Mouse (Mus musculus) ES-E14 (cell line): ENCODE results near the gene Ccz1. TPM values are rescaled to one million over a fixed set of nuclear protein-coding genes. Genes with fewer than 3 reads are reported as not detected.

Source experiments
- DNase-seq: peaks from one replicate; pipeline ENCODE4 v3.0.0-alpha.2; 2013; ENCODE audit warnings: low read depth, low spot score
- H3K27ac ChIP-seq: 2 replicates; pipeline ENCODE4 v1.5.1; 2012; ENCODE audit warnings: low read depth, mild to moderate bottlenecking, low read length, moderate library complexity, mixed read lengths; ENCODE audit not compliant: poor library complexity, insufficient read depth, severe bottlenecking
- H3K36me3 ChIP-seq: 2 replicates; pipeline ENCODE4 v1.6.1; 2012; ENCODE audit warnings: mild to moderate bottlenecking, low read length, moderate library complexity, mixed read lengths; ENCODE audit not compliant: control insufficient read depth, poor library complexity, insufficient read depth, severe bottlenecking
- H3K4me1 ChIP-seq, 2 experiments: fragments of 150-350 bp in 1 of 2; sonication (generic) in 1 of 2; 2 replicates each; pipeline ENCODE4 v1.6.1; 2012; ENCODE audit warnings: low read length in 2 of 2, mild to moderate bottlenecking in 1 of 2, mixed read lengths in 1 of 2; ENCODE audit not compliant: control insufficient read depth in 2 of 2, insufficient read depth in 2 of 2, poor library complexity in 1 of 2
- H3K4me3 ChIP-seq, 2 experiments: fragments of 150-350 bp in 1 of 2; sonication (generic) in 1 of 2; 2 replicates each; pipeline ENCODE4 v1.5.1; 2012; ENCODE audit warnings: low read length in 2 of 2, low read depth in 1 of 2, mild to moderate bottlenecking in 1 of 2, mixed read lengths in 1 of 2; ENCODE audit not compliant: insufficient read depth in 1 of 2, poor library complexity in 1 of 2, severe bottlenecking in 1 of 2
- H3K9ac ChIP-seq: 2 replicates; pipeline ENCODE4 v1.6.1; 2012; ENCODE audit warnings: low read depth, mild to moderate bottlenecking, low read length, mixed read lengths; ENCODE audit not compliant: poor library complexity, insufficient read depth, severe bottlenecking
- H3K9me3 ChIP-seq: fragments of 150-350 bp; sonication (generic); 2 replicates; pipeline ENCODE4 v1.6.1; 2012; ENCODE audit warnings: low read depth, mild to moderate bottlenecking, low read length; ENCODE audit not compliant: control insufficient read depth, insufficient read depth
- CHD2 ChIP-seq: IDR thresholded peaks from 2 replicates; pipeline ENCODE4 v1.6.1; 2014; ENCODE audit warnings: mild to moderate bottlenecking, low read depth, low read length, inconsistent platforms
- HCFC1 ChIP-seq: IDR thresholded peaks from 2 replicates; pipeline ENCODE4 v1.6.1; 2012; ENCODE audit warnings: low read length, inconsistent platforms, borderline replicate concordance; ENCODE audit not compliant: insufficient read depth
- MAFK ChIP-seq: IDR thresholded peaks from 2 replicates; pipeline ENCODE4 v1.6.1; 2014; ENCODE audit warnings: mild to moderate bottlenecking, low read depth, low read length, inconsistent platforms; ENCODE audit not compliant: insufficient read depth
- ZC3H11A ChIP-seq: IDR thresholded peaks from 2 replicates; pipeline ENCODE4 v1.6.1; 2012; ENCODE audit warnings: low read depth, mild to moderate bottlenecking, inconsistent platforms, low read length, borderline replicate concordance
- ZNF384 ChIP-seq: IDR thresholded peaks from 2 replicates; pipeline ENCODE4 v1.6.1; 2012; ENCODE audit warnings: low read depth, low read length, inconsistent platforms
- in situ Hi-C, 2 experiments: fragments of 600-800 bp; cut with MboI; formaldehyde crosslinking; loops; one replicate each; pipeline ENCODE4 v1.15.1; 2025; ENCODE audit warnings: low sequenced_read_pairs in 2 of 2, inconsistent platforms in 1 of 2; ENCODE audit not compliant: unreplicated experiment in 2 of 2
- total RNA-seq: library from RNA; depleted of rRNA; stranded (reverse); fragments of 300-350 nt; gene quantifications from 2 replicates; pipeline ENCODE4 v1.2.3, GENCODE M21; 2012

Ccz1 gene
- total RNA-seq, 1 experiment: 75.8 TPM

DNA sequence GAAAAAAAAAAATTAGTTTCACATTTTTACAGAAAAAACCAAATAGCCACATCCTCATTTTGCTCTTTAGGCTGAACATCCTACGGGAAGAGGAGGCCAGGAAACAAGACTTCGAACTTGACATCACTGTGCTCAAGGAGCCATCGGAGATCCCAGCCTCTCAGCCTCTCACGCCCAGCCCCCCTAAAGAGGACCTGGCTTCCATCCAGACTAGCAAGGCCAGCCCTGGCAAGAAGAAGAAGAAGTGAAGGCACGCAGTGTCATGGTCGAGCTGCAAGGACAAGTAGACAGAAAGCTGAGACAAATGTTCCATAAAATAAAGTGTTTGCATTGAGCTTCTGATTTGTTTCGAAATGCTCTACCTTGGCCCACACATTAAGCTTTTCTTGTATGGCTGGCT, 29.3 kb downstream of the Ccz1 start:
- no peak for TF ChIP-seq HCFC1
- TF ChIP-seq ZC3H11A: no peak
- no peak for TF ChIP-seq MAFK
- TF ChIP-seq CHD2: no peak
- TF ChIP-seq ZNF384: no peak
- H3K36me3 ChIP-seq: peaks cover 22% of the 10 kb centered on the region
- no peak overlapping the region for H3K27ac ChIP-seq
- no peak overlapping the region for H3K9ac ChIP-seq
- no peaks in the 10 kb centered on the region for H3K9me3 ChIP-seq
- peaks cover 0 to 4% of the 10 kb centered on the region in 2 experiments; a peak in 1 of 4 replicates for H3K4me1 ChIP-seq
- no peak overlapping the region for H3K4me3 ChIP-seq
- no peak for DNase-seq
- in situ Hi-C loops: no loop called here

DNA sequence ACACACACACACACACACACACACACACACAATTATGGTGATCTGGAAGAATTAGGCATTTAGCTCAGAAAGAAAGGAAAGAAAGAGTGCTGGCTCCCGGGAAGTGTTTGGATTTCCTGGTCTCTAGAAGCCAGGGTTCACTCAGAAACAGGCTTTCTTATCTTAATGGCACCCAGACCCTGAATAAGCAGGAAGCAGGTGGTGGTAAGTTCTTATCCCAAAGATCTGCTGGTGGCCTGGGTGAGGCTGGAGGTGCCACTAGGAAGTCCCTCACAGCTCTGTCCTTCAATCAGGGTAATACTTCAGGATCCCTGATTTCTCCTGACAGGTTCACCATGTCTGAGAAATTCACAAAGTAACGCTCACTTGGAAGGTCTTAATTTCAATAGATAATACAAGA, 32.3 kb downstream of the Ccz1 start:
- peaks cover 9% of the 10 kb centered on the region; the same call in 1 of the 2 replicates for H3K36me3 ChIP-seq
- DNase-seq: no peak
- H3K9me3 ChIP-seq: no peaks in the 10 kb centered on the region
- no peak overlapping the region for H3K9ac ChIP-seq
- in situ Hi-C loops: no loop called here
- H3K27ac ChIP-seq: no peak overlapping the region
- H3K4me1 ChIP-seq: peaks cover 0 to 4% of the 10 kb centered on the region in 2 experiments; a peak in 1 of 4 replicates
- TF ChIP-seq ZNF384 (no peak), MAFK (no peak), ZC3H11A (no peak), HCFC1 (no peak), CHD2 (no peak)
- no peak overlapping the region for H3K4me3 ChIP-seq

DNA sequence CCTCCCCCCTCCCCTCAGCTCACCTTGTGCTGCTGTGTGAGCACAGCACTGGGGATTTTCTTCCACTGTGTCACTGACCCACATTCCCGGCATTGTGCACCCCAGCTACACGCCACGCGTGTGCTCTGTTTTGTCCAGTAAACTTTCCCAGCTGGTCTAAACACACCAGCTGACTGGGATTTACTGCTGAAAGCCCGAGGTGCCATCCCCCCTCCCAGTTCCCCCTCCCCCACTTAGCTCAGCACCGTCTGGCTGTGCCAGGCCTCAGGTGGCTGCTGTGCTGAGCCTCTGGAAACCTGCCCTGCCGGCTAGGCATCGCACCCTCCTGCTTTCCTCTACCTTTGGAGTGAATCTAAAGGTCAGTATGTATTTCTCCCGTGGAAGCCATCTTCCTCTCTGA, 33.8 kb downstream of the Ccz1 start:
- Histone ChIP-seq H3K9ac (no peak overlapping the region), H3K4me1 (peaks cover 0 to 6% of the 10 kb centered on the region in 2 experiments; a peak in 1 of 4 replicates), H3K4me3 (no peak overlapping the region), H3K9me3 (no peaks in the 10 kb centered on the region), H3K36me3 (peaks cover 1% of the 10 kb centered on the region; the same call in 1 of the 2 replicates), H3K27ac (no peak overlapping the region)
- in situ Hi-C loops: no loop called here
- no peak for DNase-seq
- no peak for TF ChIP-seq HCFC1

DNA sequence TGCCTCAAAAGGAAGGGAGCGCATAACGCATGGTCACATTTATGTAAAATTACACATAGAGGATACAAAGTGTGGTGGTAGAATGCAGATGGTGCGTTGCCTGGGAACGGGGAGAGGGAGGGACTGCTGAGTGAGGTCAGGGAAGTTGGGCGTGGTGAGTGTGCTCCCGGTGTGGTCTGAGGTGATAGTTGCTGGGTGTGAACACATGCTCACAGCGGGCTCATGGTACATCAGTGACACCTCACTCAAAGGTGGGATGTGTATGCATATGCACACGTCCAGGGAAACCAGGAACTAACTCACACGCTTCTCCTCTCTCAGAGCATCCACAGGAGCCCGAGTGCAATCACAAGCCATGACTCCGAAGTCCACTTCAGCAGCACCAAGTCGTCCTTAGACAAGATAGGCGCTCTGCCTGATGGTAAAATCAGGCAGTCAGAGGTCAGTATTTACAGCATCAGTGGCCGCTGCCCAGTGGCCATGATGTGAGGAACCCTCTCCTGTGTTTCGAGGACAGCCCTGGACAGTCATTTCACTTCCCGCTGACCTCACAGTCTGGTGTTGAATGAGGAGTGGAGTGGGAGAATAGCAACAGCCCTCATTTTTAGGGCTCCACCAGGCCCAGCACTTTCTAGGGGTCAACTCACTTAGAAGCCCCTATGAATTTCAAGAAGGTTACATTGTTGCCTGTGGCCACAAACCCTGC, 37.8 kb downstream of the Ccz1 start:
- in situ Hi-C loops: no loop called here
- no peak for DNase-seq
- Histone ChIP-seq H3K4me3 (no peak overlapping the region), H3K9ac (no peak overlapping the region), H3K27ac (no peak overlapping the region), H3K36me3 (no peaks in the 10 kb centered on the region), H3K4me1 (peaks cover 0 to 6% of the 10 kb centered on the region in 2 experiments; a peak in 1 of 4 replicates), H3K9me3 (no peaks in the 10 kb centered on the region)
- TF ChIP-seq CHD2 (no peak), ZNF384 (no peak), ZC3H11A (no peak), HCFC1 (no peak), MAFK (no peak)

DNA sequence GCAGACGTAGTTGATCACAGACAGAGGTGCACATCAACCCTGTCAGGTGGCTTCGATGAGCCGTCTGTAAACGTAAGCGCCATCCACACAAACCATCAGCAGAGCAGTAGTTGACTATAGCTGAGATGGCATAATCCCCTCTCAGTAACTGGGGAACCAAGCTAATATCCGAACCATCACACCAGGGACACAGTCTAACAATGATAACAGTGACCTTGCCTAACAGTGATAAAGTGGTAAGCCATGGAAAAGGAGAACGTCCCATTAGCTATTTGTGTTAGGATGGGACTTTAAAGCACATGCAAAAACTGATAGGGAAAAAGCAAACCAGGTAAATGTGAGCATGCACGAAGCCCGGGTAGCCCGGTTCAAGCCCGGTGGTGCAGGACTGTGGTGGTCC, 38.4 kb downstream of the Ccz1 start:
- Histone ChIP-seq H3K4me1 (peaks cover 0 to 6% of the 10 kb centered on the region in 2 experiments; a peak in 1 of 4 replicates), H3K9me3 (no peaks in the 10 kb centered on the region), H3K4me3 (no peak overlapping the region), H3K36me3 (no peaks in the 10 kb centered on the region), H3K27ac (no peak overlapping the region), H3K9ac (no peak overlapping the region)
- DNase-seq: no peak
- in situ Hi-C loops: no loop called here
- TF ChIP-seq MAFK (no peak), ZNF384 (no peak), CHD2 (no peak)
